Mouse (Mus musculus): ENCODE measurements around the gene B2m. TPM values are rescaled to one million over a fixed set of nuclear protein-coding genes. Genes with fewer than 3 reads are reported as not detected.

Gene B2m
- polyA plus RNA-seq (2012): 204 and 229 TPM in 2 replicates

DNA sequence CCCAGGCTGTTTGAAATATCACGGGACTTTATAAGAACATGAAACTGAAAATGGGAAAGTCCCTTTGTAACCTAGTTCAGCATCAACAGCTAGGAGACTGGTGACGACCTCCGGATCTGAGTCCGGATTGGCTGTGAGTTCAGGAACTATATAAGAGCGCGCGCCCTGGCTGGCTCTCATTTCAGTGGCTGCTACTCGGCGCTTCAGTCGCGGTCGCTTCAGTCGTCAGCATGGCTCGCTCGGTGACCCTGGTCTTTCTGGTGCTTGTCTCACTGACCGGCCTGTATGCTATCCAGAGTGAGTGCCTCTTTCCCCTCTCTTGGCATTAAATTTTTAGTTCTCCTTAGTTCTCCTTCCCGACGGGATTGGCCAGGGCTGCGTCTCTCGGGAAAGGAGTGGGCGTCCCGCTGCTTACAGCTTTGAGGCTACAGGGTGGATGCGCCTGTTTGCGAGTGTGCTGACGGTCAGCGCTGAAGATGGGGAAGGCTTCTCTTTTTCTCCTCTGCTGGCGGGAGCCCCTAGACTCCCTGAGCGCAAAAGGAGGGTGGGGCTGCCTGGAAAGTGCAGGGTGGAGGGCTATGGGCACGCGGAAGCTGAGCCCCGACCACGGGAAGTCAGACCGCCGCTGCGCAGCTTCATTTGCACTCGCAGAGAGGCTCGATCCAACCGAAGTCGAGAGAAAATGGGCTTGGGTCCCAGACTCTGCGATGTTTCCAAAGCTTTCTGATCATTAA lies at the start of gene B2m:
Gene B2m, plus strand, starts transcription at position 179 of the 734 bp plus-strand sequence.

DNA sequence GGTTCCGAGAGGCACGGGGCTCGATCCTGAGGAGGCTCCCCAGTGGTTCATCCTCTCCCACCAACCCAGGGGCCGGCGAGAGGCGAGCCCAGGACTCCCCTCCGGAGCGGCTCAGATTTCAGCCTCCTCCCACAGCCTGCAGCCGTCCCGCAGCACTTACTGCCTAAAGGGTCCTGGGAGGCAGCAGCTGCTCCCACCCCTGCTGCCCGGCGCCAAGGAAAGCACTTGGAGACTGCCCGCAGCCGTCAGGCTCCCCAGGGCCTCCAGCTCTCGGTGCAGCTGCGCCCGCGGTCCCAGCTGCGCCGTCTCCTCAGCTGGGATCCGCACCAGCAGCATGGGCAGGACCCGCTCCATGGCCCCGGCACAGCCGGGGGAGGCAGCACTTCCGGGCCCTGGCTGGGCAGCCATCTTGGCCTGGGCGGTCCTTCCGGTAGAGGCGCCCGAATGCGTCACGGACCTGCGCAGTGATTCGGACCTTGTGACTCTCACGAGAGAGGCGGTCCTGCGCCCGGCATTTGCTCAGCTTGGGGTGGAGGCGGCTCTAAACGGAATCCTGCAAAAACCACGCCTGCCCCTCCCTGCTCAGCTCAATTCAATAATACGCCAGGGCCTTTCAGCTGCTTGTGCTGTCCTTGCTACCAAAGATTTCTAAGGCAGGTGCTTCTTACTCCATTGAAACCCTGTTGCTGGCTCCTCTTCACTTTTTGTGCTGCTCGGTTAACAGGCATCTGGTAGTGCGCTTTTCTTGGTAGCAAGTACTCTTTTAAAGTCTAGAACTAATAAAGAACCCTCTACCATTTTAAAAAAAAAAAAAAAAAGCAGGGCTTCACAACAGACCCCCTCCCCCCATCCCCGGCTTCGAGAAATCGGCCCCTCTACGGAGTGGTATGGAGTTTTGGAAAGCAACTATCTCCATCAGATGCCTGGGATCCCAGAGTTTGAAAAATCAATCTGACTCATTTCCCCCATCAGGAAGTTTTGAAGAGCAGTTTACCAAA lies 29.2 kb upstream of the B2m start, which contains the start of gene Spg11:
Gene Spg11, minus strand, starts transcription at position 426 of the 998 bp plus-strand sequence.

DNA sequence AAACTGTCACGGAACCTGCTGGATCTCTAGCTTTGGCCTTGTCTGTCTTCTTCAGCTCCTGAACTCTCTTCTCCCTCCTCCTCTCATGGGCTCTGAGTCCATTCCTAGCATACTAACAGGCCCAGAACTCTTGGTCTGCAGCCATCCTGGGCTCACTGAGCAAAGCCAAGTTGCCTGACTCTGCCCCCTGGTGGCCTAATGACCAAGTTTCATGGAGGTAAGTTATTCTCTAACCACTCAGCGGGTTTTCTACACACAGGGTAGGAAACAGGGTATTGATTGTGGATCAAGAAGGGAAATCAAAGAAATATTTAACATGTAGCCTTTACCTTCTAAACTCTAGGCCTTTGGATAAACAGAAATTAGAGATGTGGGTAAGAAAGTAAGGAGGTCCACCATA lies 13.2 kb downstream of the B2m start, which contains the start of gene Trim69:
Gene Trim69, plus strand, starts transcription at position 21 of the 400 bp plus-strand sequence.

DNA sequence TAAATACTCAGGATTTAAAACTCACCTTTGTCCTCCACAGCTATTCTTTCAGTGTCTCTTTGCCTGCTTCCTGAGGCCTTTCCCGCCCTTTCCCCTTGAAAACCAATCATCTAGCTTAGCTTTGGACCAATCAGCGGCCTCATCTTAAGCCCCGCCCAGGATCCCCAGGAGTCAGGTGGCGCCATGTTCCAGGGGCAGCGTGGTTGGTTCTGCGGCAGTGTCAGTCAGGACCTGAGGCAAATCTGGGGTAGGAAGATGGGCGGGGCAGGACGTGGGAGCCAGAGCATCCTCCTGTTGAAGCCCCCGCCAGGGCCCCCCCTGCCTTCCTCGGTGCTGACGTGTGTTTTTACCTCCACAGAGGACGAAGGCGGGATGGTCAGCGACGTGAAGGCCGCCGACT lies 38.6 kb downstream of the B2m start, which contains the start of the genes Patl2 and Terb2:
Gene Patl2, minus strand, starts transcription at position 84 of the 400 bp plus-strand sequence.
Gene Terb2, plus strand, starts transcription at position 167 of the 400 bp plus-strand sequence.

Other genes starting within 250 kb of the B2m start
- 2.6 and 4.0 TPM in 2 replicates for gene Ctdspl2, start 191.7 kb upstream of the B2m start, polyA plus RNA-seq (2012)
- 0.03 and 0.13 TPM in 2 replicates for gene Mageb3, start 191.6 kb upstream of the B2m start, polyA plus RNA-seq (2012)
- gene Eif3j1, start 119.1 kb upstream of the B2m start, polyA plus RNA-seq (2012): 47.6 and 78.2 TPM in 2 replicates
- gene Spg11, start 29.3 kb upstream of the B2m start, polyA plus RNA-seq (2012): 1.4 and 2.0 TPM in 2 replicates
- 0.04 TPM in 1 of 2 replicates, not detected in the other for gene Trim69, start 13.0 kb downstream of the B2m start, polyA plus RNA-seq (2012)
- 0.06 TPM in 1 of 2 replicates, not detected in the other for gene Patl2, start 38.5 kb downstream of the B2m start, polyA plus RNA-seq (2012)
- gene Terb2, start 38.6 kb downstream of the B2m start, polyA plus RNA-seq (2012): 0.04 TPM in 1 of 2 replicates, not detected in the other
- 42.9 and 46.2 TPM in 2 replicates for gene Sord, start 87.1 kb downstream of the B2m start, polyA plus RNA-seq (2012)
- gene Duox2, start 150.8 kb downstream of the B2m start, polyA plus RNA-seq (2012): not detected in 2 replicates
- not detected in 2 replicates for gene Duoxa2, start 151.2 kb downstream of the B2m start, polyA plus RNA-seq (2012)
- gene Duoxa1, start 166.0 kb downstream of the B2m start, polyA plus RNA-seq (2012): not detected in 2 replicates
- gene Duox1, start 168.0 kb downstream of the B2m start, polyA plus RNA-seq (2012): not detected in 2 replicates
- 21.4 and 22.9 TPM in 2 replicates for gene Shf, start 221.5 kb downstream of the B2m start, polyA plus RNA-seq (2012)

All from megakaryocyte-erythroid progenitor cell, adult 5 weeks (primary cell).